Mouse (Mus musculus): ENCODE measurements around the gene Ncoa7. TPM values are rescaled to one million over a fixed set of nuclear protein-coding genes. Genes with fewer than 3 reads are reported as not detected.
A peak's percentile ranks its signal among the peaks of the same experiment; 100 is the strongest.

Ncoa7 gene
- polyA plus RNA-seq, 1 experiment from 2014 or later, result 8.8 TPM

DNA sequence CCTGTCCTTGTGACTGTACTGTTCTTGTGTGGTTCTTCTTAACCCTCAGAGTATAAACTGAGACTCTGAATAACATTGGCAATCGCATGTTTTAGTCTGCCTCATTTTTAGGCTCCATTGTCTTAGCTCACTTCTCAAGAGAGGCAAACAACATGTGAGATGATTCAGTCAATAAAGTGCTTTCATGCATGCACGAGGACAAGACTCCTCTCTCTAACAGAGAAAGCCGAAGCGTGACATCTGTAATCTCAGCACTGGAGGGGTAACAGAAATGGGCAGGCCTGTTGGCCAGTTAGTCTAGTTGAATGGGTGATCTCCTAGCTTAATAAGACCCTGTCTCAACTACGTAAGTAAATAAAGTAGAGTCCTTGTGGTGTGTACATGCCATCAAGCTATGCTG is 95.1 kb downstream of the Ncoa7 start:
- Histone ChIP-seq H3K36me3 (no peaks in the 10 kb centered on the region), H3K27ac (no peak overlapping the region), H3K4me3 (no peak overlapping the region), H3K27me3 (no peaks in the 10 kb centered on the region), H3K9ac (no peak overlapping the region), H3K9me3 (no peaks in the 10 kb centered on the region), H3K4me2 (no peak overlapping the region), H3K4me1 (no peaks in the 10 kb centered on the region)
- ATAC-seq (ENCODE audit: insufficient number of reproducible peaks, insufficient read depth, low FRiP score, low TSS enrichment, low read depth), result no peak
- WGBS, result 83% methylated on average over 5 of the region's 5 CpGs

DNA sequence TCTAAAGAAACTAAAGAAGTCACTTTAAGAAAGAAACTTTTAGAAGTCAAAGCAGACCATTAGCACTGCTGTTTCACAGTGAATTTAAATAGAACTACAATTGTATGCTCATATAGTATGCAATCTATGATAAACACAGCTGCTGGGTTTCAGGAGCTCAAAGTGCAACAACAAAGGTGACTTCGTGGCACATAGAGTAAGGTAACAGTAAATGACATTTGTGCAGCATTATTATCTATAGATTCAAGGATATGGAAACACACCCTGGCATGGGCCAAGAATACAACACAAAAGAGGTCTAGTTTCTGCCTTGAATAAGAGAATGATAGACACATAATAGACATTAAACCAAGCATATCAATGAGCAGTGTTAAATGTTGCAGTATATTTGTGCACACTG is 100.5 kb downstream of the Ncoa7 start:
- ATAC-seq (ENCODE audit: insufficient number of reproducible peaks, insufficient read depth, low FRiP score, low TSS enrichment, low read depth), result no peak
- H3K4me2 ChIP-seq, result no peak overlapping the region
- WGBS, result 88% methylated on average over 1 of the region's 1 CpGs
- no peaks in the 10 kb centered on the region for H3K27me3 ChIP-seq
- H3K4me1 ChIP-seq, result no peaks in the 10 kb centered on the region
- no peaks in the 10 kb centered on the region for H3K9me3 ChIP-seq
- H3K36me3 ChIP-seq, result 0 out of 2 replicates have a peak, but pooled peaks cover 2% of the 10 kb centered on the region
- no peak overlapping the region for H3K27ac ChIP-seq
- no peak overlapping the region for H3K9ac ChIP-seq
- H3K4me3 ChIP-seq, result no peak overlapping the region

DNA sequence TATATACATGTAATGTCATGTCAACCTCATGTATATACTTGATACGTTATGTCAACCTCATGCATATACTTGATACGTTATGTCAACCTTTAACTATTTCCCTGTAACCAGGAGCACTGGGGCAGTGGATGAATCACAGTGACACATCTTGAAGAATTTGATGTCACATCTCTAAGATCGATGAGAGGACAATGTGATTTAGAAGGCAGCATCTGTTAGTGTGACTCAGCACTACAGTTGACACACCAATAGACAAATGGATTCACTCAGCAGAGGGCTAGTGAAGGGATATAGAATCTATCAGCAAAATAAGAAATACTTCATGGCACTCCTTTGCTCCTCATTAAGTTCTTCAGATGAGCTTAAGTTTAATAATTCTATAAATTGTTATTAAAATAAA is 116.3 kb downstream of the Ncoa7 start:
- Histone ChIP-seq H3K27ac (no peak overlapping the region), H3K9me3 (no peaks in the 10 kb centered on the region), H3K36me3 (peaks cover 20% of the 10 kb centered on the region), H3K9ac (no peak overlapping the region), H3K27me3 (no peaks in the 10 kb centered on the region), H3K4me3 (no peak overlapping the region), H3K4me2 (no peak overlapping the region), H3K4me1 (no peaks in the 10 kb centered on the region)
- WGBS, result 91% methylated on average over 3 of the region's 3 CpGs
- ATAC-seq (ENCODE audit: insufficient number of reproducible peaks, insufficient read depth, low FRiP score, low TSS enrichment, low read depth), result no peak

DNA sequence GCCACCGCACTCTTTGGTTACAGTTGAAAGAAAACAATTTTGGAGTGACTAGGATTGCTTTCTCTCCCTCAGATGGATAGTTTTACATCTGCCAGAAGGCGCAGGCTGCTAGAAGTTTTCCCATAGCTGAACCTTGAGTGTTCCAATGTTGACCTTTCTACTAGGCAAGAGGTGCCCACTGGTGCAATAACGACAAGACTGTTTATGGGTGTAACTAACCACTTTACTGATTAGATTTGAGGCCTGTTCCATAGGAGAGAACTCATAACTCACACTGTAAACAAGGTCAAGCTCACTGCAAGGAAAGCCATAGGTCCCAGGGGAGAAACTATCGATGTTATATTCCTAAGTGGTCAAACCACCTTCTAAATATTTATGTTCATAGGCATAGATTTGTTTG is 119.7 kb downstream of the Ncoa7 start:
- no peaks in the 10 kb centered on the region for H3K9me3 ChIP-seq
- no peak overlapping the region for H3K27ac ChIP-seq
- no peak overlapping the region for H3K4me3 ChIP-seq
- no peaks in the 10 kb centered on the region for H3K4me1 ChIP-seq
- 90% methylated on average over 4 of the region's 4 CpGs for WGBS
- H3K4me2 ChIP-seq, result no peak overlapping the region
- ATAC-seq (ENCODE audit: insufficient number of reproducible peaks, insufficient read depth, low FRiP score, low TSS enrichment, low read depth), result no peak
- H3K27me3 ChIP-seq, result no peaks in the 10 kb centered on the region
- no peak overlapping the region for H3K9ac ChIP-seq
- H3K36me3 ChIP-seq, result no peaks in the 10 kb centered on the region; the same call in 1 of the 2 replicates

DNA sequence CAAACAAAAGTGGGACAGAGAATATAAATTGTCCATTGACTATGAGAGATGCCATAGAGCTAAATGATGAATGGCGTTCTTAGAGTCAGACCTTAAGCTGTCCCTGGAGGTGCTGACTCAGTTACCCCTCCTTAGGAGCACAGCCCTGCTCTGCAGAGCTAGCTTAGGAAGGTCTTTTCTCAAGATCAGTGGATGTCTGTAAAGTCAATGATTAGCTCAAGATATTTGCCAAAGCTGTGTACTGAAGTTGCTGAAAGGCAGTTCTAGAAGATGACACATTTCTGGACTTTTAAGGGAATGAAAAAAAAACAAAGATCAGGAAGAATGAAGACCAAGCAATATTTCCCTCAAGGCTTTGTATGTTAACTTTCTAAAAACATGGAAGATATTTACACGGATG is 123.4 kb downstream of the Ncoa7 start:
- no peak for ATAC-seq (ENCODE audit: insufficient number of reproducible peaks, insufficient read depth, low FRiP score, low TSS enrichment, low read depth)
- no peaks in the 10 kb centered on the region for H3K4me1 ChIP-seq
- no peaks in the 10 kb centered on the region for H3K27me3 ChIP-seq
- H3K9ac ChIP-seq, result no peak overlapping the region
- no peak overlapping the region for H3K4me3 ChIP-seq
- no peaks in the 10 kb centered on the region; the same call in 1 of the 2 replicates for H3K36me3 ChIP-seq
- H3K4me2 ChIP-seq, result no peak overlapping the region
- H3K9me3 ChIP-seq, result no peaks in the 10 kb centered on the region
- 89% methylated on average over 2 of the region's 2 CpGs for WGBS
- H3K27ac ChIP-seq, result no peak overlapping the region

DNA sequence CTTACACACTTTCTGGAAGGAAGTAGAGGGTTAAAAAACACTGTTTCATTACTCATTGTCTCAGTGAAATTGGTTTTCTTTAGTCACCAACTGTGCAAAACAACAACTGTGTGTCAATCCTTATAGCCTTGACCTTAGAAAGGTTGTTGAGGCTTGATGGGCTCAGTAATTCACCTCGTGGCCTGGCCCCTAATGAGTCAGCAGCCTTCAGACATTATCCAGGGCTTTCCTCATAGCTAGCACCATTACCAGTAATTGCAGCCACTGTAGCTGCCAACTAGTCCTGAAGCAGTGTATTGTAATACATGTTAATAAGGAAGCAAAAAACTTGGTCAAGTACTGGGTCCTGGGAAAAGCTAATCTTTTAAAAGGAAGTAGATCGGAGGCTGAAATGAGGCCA is 125.1 kb downstream of the Ncoa7 start:
- Histone ChIP-seq H3K4me3 (no peak overlapping the region), H3K9me3 (no peaks in the 10 kb centered on the region), H3K27me3 (no peaks in the 10 kb centered on the region), H3K27ac (no peak overlapping the region), H3K4me1 (no peaks in the 10 kb centered on the region), H3K9ac (no peak overlapping the region), H3K4me2 (no peak overlapping the region), H3K36me3 (no peaks in the 10 kb centered on the region; the same call in 1 of the 2 replicates)
- 84% methylated on average over 2 of the region's 2 CpGs for WGBS
- ATAC-seq (ENCODE audit: insufficient number of reproducible peaks, insufficient read depth, low FRiP score, low TSS enrichment, low read depth), result no peak

DNA sequence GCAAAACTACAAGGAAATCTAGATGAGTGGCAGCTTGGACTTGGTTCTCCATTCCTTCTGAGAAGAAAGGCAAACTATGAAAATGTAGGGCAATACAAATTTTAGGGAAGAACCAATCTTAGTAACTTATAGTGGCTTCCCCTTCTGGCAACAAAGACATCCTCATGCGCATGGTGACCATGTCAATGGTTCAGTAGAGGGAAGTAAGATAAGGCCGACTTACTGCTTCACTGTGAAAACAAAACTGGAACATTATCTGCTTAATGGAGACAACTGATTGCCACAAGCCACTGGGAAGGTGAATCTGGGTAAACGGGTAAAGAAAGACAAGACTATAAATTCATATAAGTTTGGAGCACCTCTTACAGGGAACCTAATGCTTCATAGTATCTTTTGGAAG is 128.3 kb downstream of the Ncoa7 start:
- 90% methylated on average over 3 of the region's 3 CpGs for WGBS
- H3K4me1 ChIP-seq, result no peaks in the 10 kb centered on the region
- no peaks in the 10 kb centered on the region for H3K27me3 ChIP-seq
- no peak for ATAC-seq (ENCODE audit: insufficient number of reproducible peaks, insufficient read depth, low FRiP score, low TSS enrichment, low read depth)
- no peak overlapping the region for H3K4me2 ChIP-seq
- peaks cover 13% of the 10 kb centered on the region for H3K36me3 ChIP-seq
- no peak overlapping the region for H3K9ac ChIP-seq
- no peak overlapping the region for H3K4me3 ChIP-seq
- no peaks in the 10 kb centered on the region for H3K9me3 ChIP-seq
- H3K27ac ChIP-seq, result no peak overlapping the region

DNA sequence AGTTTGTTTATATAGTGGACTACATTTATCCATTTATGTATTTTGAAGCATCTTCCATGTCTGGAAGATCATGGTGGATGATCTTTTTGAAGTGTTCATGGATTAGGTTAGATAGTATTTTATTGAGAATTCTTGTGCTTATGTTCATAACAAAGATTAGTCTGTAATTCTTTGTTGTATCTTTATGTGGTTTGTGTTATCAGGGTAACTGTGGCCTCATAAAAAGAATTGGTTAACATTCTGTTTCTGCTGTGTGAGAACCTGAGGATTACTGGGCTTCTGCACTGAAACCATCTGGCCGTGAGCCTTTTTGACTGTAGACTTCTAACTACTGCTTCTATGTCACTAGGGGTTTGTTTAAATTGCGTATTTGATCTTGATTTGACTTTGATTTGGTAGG is 136.5 kb downstream of the Ncoa7 start:
- H3K27me3 ChIP-seq, result no peaks in the 10 kb centered on the region
- 86% methylated on average over 2 of the region's 2 CpGs for WGBS

DNA sequence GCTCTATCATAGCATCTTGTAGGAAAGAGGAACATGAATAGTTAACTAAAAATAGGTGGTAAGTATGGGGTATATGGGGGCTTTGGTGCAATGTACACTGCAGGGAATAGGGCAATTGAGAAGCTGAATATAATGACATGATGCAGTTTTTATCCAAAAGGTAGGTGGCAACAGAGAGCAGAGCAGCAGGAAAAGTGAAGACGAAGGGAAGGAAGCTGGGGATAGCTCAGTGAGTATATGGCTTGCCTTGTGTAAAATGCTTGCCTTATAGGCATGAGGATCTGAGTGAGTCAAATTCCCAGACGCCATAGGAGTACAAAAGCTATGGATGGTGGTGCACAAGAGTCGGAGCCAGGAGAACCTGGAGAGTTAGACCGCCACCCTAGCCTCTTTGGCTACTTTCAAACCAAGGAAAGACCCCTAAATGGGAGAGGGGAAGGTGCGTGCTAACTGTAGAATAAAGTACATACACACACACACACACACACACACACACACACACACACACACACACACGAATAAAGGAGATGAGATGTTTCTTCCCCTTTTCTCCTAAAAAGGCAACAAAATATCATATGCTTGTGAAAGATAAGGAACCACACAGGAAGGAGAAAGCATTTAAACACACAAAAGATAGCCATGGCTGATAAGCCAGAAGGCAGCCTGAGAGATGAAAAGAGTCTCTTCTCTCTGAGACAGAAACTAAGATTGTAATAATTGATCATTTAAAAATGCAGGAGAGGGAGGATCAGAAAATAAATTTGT is 142.4 kb downstream of the Ncoa7 start:
- no peak overlapping the region for H3K4me3 ChIP-seq
- WGBS, result 87% methylated on average over 6 of the region's 6 CpGs

More for the DNA sequence above, 136.5 kb downstream of the Ncoa7 start:
- ATAC-seq (ENCODE audit: insufficient number of reproducible peaks, insufficient read depth, low FRiP score, low TSS enrichment, low read depth), result no peak
- Histone ChIP-seq H3K9ac (no peak overlapping the region), H3K27ac (no peak overlapping the region), H3K4me3 (no peak overlapping the region), H3K36me3 (peaks cover 17% of the 10 kb centered on the region), H3K4me1 (no peaks in the 10 kb centered on the region), H3K4me2 (no peak overlapping the region), H3K9me3 (no peaks in the 10 kb centered on the region)

DNA sequence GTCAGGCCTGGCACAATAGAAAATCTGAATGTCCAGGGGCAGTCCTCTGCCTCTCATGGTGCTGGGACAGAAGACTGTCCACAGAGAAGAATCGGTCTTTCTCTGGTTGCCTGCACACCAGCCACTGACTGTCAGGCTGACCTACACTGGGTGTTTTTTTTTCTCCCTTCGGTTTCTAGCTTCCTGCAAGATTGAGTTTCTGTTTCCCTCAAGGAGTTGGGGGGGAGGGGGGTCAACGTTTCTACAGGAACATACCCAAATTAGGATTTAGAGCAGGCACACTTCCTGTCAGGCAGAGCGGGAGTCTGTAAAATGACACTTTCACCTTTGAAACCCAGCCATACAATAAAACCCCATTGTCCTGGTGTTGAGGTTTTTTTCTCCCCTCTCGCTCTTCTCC is 147.5 kb downstream of the Ncoa7 start:
- Histone ChIP-seq H3K4me1 (peaks cover 11% of the 10 kb centered on the region; the same call in 1 of the 2 replicates), H3K27me3 (no peaks in the 10 kb centered on the region), H3K9ac (peak overlapping the region; percentile 62), H3K9me3 (no peaks in the 10 kb centered on the region), H3K4me3 (peak overlapping the region; percentile 37), H3K4me2 (peak overlapping the region; percentile 58), H3K36me3 (peaks cover 35% of the 10 kb centered on the region), H3K27ac (peak overlapping the region; percentile 55; the same call in 1 of the 2 replicates)
- no peak for ATAC-seq (ENCODE audit: insufficient number of reproducible peaks, insufficient read depth, low FRiP score, low TSS enrichment, low read depth)
- WGBS, result 1% methylated on average over 5 of the region's 5 CpGs

More for the DNA sequence above, 142.4 kb downstream of the Ncoa7 start:
- Histone ChIP-seq H3K9me3 (no peaks in the 10 kb centered on the region), H3K4me2 (no peak overlapping the region), H3K27me3 (no peaks in the 10 kb centered on the region), H3K9ac (no peak overlapping the region), H3K36me3 (peaks cover 31% of the 10 kb centered on the region), H3K4me1 (peaks cover 6% of the 10 kb centered on the region; the same call in 1 of the 2 replicates), H3K27ac (no peak overlapping the region)
- no peak for ATAC-seq (ENCODE audit: insufficient number of reproducible peaks, insufficient read depth, low FRiP score, low TSS enrichment, low read depth)

DNA sequence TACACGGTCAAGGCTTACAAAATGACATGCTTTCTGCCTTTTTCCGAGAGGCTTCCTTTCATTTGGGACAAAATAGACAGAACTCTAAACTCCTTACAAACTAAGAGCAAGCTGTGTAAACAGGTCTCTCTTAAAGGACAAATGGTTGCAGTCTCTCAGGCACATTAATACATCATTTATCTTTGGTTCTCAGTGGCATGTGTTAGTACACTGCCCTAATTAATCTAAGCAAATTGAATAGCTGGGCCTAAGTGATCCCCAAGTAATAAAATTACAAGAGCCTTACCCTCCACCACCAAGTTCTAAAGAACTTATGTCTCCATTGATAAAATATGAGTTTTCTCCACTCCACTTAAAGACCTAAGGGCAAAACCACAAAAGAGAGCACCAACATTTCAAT is 155.4 kb downstream of the Ncoa7 start:
- Histone ChIP-seq H3K9ac (no peak overlapping the region), H3K27me3 (no peaks in the 10 kb centered on the region), H3K4me3 (no peak overlapping the region), H3K4me2 (no peak overlapping the region), H3K9me3 (no peaks in the 10 kb centered on the region), H3K27ac (no peak overlapping the region), H3K36me3 (peaks cover 20% of the 10 kb centered on the region), H3K4me1 (no peaks in the 10 kb centered on the region)
- no peak for ATAC-seq (ENCODE audit: insufficient number of reproducible peaks, insufficient read depth, low FRiP score, low TSS enrichment, low read depth)
- 56% methylated on average over 2 of the region's 2 CpGs for WGBS

DNA sequence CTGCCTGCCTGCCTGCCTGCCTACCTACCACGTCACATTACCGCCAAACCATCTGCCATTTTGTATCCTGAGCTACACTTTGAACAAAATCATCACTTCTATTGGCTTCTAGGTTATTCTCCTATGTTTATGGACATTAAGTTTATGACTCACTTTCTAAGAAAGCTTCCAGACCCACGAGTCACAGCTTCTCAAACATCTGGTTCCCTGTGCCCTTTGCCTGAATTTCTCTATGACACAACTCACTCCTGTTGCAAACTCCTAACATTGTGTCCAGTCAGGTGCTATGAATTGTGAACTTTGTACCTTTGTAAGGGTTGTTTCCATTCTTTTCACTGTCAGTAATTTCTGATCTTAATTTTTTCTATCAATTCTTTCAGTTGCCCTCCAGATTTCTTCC is 164.9 kb downstream of the Ncoa7 start:
- H3K9me3 ChIP-seq, result no peaks in the 10 kb centered on the region
- H3K36me3 ChIP-seq, result no peaks in the 10 kb centered on the region
- 83% methylated on average over 3 of the region's 3 CpGs for WGBS
- H3K4me3 ChIP-seq, result no peak overlapping the region
- H3K4me1 ChIP-seq, result no peaks in the 10 kb centered on the region
- H3K27me3 ChIP-seq, result no peaks in the 10 kb centered on the region
- no peak overlapping the region for H3K4me2 ChIP-seq
- no peak for ATAC-seq (ENCODE audit: insufficient number of reproducible peaks, insufficient read depth, low FRiP score, low TSS enrichment, low read depth)
- H3K27ac ChIP-seq, result no peak overlapping the region
- H3K9ac ChIP-seq, result no peak overlapping the region
